Mouse (Mus musculus): ENCODE measurements around the gene Diaph2.

- TF ChIP-seq CTCF (IDR thresholded peaks at IDR 0.05; ENCODE audit: control insufficient read depth, insufficient read depth, insufficient replicate concordance, low read depth, low read length) (no peak), POLR2A (IDR thresholded peaks at IDR 0.05; ENCODE audit: control insufficient read depth, low read depth, low read length) (no peak)
These were observed 485.6 kb downstream of the Diaph2 start for GRCm38 (mm10) chrX:130235167-130235566.

All from testis, adult 2 months (tissue).